Mouse (Mus musculus) lung, postnatal 0 days (tissue): ENCODE data around the gene Ubxn10. TPM values are rescaled to one million over a fixed set of nuclear protein-coding genes. Genes with fewer than 3 reads are reported as not detected.

Experiments
- ATAC-seq: fragments of 200-750 bp; cut with Nextera tagmentation; 2 replicates; pipeline ENCODE4 v1.8.0; 2017; ENCODE audit warnings: moderate library complexity
- DNase-seq: peaks from one replicate; pipeline ENCODE4 v3.0.0-alpha.2; 2016; ENCODE audit warnings: low spot score
- H3K27ac ChIP-seq: fragments of 300-500 bp; sonication (generic); 2 replicates; pipeline ENCODE4 v1.5.1; 2014; ENCODE audit warnings: antibody characterized with exemption, mild to moderate bottlenecking, low read length, mixed read lengths
- H3K27me3 ChIP-seq: fragments of 300-500 bp; sonication (generic); replicated peaks from 2 replicates; pipeline ENCODE4 v1.6.1; 2014; ENCODE audit warnings: low read length, mixed read lengths; ENCODE audit not compliant: insufficient read depth
- H3K36me3 ChIP-seq: fragments of 300-500 bp; sonication (generic); 2 replicates; pipeline ENCODE4 v1.6.1; 2014; ENCODE audit warnings: low read length, mixed read lengths; ENCODE audit not compliant: insufficient read depth
- H3K4me1 ChIP-seq: fragments of 300-500 bp; sonication (generic); 2 replicates; pipeline ENCODE4 v1.6.1; 2014; ENCODE audit warnings: antibody characterized with exemption, low read depth, low read length, mixed read lengths; ENCODE audit not compliant: insufficient read depth
- H3K4me2 ChIP-seq: fragments of 300-500 bp; sonication (generic); replicated peaks from 2 replicates; pipeline ENCODE4 v1.6.1; 2014; ENCODE audit warnings: low read depth, mild to moderate bottlenecking, low read length, moderate library complexity, mixed read lengths
- H3K4me3 ChIP-seq: fragments of 300-500 bp; sonication (generic); 2 replicates; pipeline ENCODE4 v1.5.1; 2014; ENCODE audit warnings: low read depth, low read length
- H3K9ac ChIP-seq: fragments of 300-500 bp; sonication (generic); replicated peaks from 2 replicates; pipeline ENCODE4 v1.6.1; 2014; ENCODE audit warnings: low read depth, mild to moderate bottlenecking
- H3K9me3 ChIP-seq: fragments of 300-500 bp; sonication (generic); 2 replicates; pipeline ENCODE4 v1.6.1; 2016; ENCODE audit warnings: low read length, mixed read lengths
- CTCF ChIP-seq: IDR thresholded peaks from 2 replicates; pipeline ENCODE4 v1.5.1; 2016; ENCODE audit warnings: antibody characterized with exemption, mild to moderate bottlenecking
- EP300 ChIP-seq: IDR thresholded peaks from 2 replicates; pipeline ENCODE4 v1.6.1; 2016; ENCODE audit warnings: antibody characterized with exemption, mild to moderate bottlenecking, control low read depth
- WGBS: fragments of 180-500 bp; shearing (Covaris S2); extraction: QIAGEN DNeasy Blood & Tissue Kit; methylation state at CpG from one replicate; pipeline ENCODE4 v1.1.7; 2014; 5-methylcytosine and 5-hydroxymethylcytosine counted together
- polyA plus RNA-seq: library from polyadenylated mRNA; unstranded; fragments of >200 nt; fragmentation: Nextera tagmentation; extraction: Ambion mirVana; gene quantifications from 2 replicates; pipeline ENCODE4 v1.2.1, GENCODE M21; 2015

Gene Ubxn10
- 10.1 and 11.7 TPM in 2 replicates for polyA plus RNA-seq

DNA sequence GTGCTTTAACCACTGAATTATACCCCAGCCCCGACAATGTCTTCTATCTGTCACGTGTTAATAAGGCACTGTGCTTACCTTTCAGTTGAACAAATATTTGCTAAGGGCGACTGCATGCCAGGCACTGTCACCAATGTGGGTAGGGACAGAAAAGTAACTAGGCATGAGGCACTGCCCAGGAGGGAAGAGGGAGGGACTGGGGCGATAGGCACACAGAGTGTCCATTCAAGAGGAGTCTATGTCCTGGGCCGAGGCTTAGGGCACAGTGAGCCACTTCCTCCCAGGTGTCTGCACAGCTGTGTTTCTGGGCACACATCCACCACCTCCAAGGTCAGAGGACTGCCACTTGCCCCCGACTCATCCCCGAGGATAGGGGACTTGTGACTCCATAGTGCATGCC is at the start of gene Ubxn10:
TSS of gene Ubxn10 (minus strand) at position 137 of the 400 bp plus-strand sequence.
- ATAC-seq (peak; percentile 93), DNase-seq (peak; percentile 67)
- Histone ChIP-seq H3K27me3 (no peaks in the 10 kb centered on the region), H3K9me3 (no peaks in the 10 kb centered on the region), H3K27ac (0 out of 2 replicates have a peak within 1 kb of the TSS, but pooled peaks have one; percentile 26), H3K9ac (no peak within 1 kb of the TSS), H3K36me3 (no peaks in the 10 kb centered on the region), H3K4me2 (no peak within 1 kb of the TSS), H3K4me3 (no peak within 1 kb of the TSS), H3K4me1 (peaks cover 7% of the 10 kb centered on the region; the same call in 1 of the 2 replicates)
- 33% methylated on average over 7 of the region's 7 CpGs for WGBS
- TF ChIP-seq CTCF, result no peak
- TF ChIP-seq EP300, result no peak

- H3K36me3 ChIP-seq, result no peaks in the 10 kb centered on the region
- no peak overlapping the region for H3K27ac ChIP-seq
- no peaks in the 10 kb centered on the region for H3K9me3 ChIP-seq
- 27% methylated on average over 4 of the region's 4 CpGs for WGBS
- no peaks in the 10 kb centered on the region for H3K27me3 ChIP-seq
- no peak overlapping the region for H3K4me2 ChIP-seq
- H3K4me1 ChIP-seq, result peaks cover 4% of the 10 kb centered on the region; the same call in 1 of the 2 replicates
- ATAC-seq (no peak), DNase-seq (no peak)
- H3K4me3 ChIP-seq, result no peak overlapping the region
- no peak overlapping the region for H3K9ac ChIP-seq
- no peak for TF ChIP-seq CTCF
- TF ChIP-seq EP300, result no peak
Observed at GRCm38 (mm10) chr4:138786141-138786540, 49.2 kb upstream of the Ubxn10 start.

DNA sequence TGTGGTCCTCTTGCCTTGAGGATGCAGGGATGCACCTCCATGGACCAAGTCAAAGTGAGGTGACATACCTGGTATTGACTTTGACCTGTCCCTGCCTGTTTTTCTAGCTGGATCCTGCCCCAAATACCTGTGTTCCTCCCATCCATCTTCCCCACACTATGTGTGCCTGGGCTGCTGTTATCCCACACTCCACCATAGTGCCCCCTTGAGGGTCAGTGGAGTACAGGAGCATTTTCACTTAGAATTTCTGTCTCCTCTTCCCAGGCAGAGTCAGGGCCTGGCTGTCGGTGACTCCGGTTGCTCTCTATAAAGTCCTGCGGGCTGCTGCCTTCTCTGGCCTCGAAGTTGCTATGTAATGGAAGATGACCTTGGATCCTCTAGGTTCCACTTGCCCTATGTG is 48.8 kb upstream of the Ubxn10 start:
- Histone ChIP-seq H3K9ac (no peak overlapping the region), H3K27me3 (no peaks in the 10 kb centered on the region), H3K27ac (no peak overlapping the region), H3K36me3 (no peaks in the 10 kb centered on the region), H3K4me1 (peaks cover 4% of the 10 kb centered on the region; the same call in 1 of the 2 replicates), H3K4me3 (no peak overlapping the region), H3K4me2 (no peak overlapping the region), H3K9me3 (no peaks in the 10 kb centered on the region)
- 63% methylated on average over 4 of the region's 4 CpGs for WGBS
- ATAC-seq (no peak), DNase-seq (no peak)
- TF ChIP-seq EP300, result no peak
- peak; percentile 49 for TF ChIP-seq CTCF

DNA sequence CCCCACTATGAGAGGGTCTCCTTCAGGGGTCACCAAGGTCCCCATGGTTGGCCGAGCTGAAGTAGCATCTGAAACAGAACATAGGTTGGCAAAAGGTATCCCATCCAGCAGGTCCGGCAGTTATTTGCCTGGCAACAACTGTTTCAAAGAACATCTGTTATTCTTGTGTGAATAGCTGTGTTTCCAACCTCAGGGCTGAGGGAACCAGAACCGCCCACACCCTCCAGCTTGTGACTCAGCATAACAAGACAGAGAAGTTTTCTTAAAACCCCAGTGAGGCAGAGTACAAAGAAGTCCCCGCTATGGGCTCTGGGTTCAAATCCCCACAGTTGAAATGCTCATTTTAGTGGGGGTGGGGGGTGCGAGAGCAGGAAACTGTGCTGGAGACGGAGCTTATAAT is 45.1 kb upstream of the Ubxn10 start:
- H3K36me3 ChIP-seq, result no peaks in the 10 kb centered on the region
- H3K9ac ChIP-seq, result no peak overlapping the region
- no peak overlapping the region for H3K4me3 ChIP-seq
- peaks cover 4% of the 10 kb centered on the region; the same call in 1 of the 2 replicates for H3K4me1 ChIP-seq
- no peak for ATAC-seq
- no peak for DNase-seq
- H3K4me2 ChIP-seq, result no peak overlapping the region
- no peak overlapping the region for H3K27ac ChIP-seq
- H3K27me3 ChIP-seq, result no peaks in the 10 kb centered on the region
- 77% methylated on average over 6 of the region's 6 CpGs for WGBS
- TF ChIP-seq CTCF (no peak), EP300 (no peak)
- no peaks in the 10 kb centered on the region for H3K9me3 ChIP-seq

DNA sequence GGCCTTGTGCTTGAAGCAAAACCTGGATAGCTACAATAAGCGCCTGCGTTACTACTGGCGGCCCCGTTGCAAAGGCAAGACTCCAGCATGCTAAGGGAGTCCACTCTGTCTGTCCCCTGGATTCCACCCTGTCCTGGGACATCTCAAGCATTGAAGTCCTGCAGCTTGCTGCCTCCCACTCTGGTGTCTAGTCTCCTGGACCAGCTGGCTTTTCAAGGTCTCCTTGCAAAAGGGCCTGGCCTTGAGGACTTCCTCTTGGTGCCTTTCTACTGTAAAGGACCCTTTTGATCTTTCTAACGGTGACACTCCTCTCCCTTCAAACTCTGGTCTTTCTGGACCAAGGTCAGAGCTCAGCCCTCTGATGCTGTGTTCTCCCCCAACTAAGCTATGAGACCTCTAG is 43.3 kb upstream of the Ubxn10 start:
- Histone ChIP-seq H3K27me3 (no peaks in the 10 kb centered on the region), H3K4me1 (peaks cover 4% of the 10 kb centered on the region; the same call in 1 of the 2 replicates), H3K4me3 (no peak overlapping the region), H3K9ac (no peak overlapping the region), H3K36me3 (no peaks in the 10 kb centered on the region), H3K9me3 (no peaks in the 10 kb centered on the region), H3K4me2 (no peak overlapping the region), H3K27ac (no peak overlapping the region)
- ATAC-seq, result no peak
- TF ChIP-seq EP300 (no peak), CTCF (no peak)
- 81% methylated on average over 5 of the region's 5 CpGs for WGBS
- no peak for DNase-seq

DNA sequence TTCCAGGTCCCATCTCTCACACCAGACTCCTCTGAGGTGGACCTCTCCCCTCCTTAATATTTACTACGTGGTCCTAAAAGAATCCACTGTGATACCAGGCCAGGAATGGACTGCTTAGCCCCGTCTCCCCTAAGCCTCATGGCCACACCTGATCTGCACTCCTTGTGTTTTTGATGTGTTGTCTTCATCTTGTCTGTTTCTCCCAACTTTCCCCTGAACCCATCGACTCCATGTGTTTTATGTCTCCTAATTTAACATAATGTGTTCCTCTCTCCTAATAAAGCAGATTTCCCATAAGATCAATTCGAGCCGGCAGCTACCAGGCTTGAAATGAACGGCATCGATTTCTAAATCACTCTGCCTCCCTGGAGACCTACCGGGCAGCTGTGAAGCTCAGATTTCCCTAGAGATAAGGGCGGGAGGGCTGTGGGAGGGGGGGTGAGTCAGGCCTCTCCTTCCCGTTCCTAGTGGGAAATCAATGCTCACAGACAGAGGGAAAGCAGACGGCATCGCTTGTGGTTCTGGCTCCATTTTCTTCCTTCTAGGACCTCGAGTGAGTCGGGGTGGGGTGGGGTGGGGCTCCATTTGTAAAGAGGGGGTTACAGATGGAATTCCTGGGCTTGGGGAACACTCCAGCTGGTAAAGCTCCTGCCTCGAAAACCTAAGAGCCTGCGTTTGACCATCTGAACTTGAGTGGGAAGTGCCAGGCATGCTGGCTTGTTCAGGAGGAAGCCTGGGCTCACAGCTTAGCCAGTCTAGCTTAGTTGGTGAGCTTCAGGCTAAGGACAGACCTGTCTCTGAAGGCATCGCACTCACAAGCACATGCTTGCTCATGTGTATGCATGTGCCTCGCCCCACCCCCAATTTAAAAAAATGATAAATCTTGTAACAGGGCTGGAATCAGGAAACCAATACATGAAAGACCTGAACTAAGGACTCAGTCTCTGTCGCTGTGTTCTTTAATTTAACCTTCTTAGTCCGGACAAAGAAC is 40.7 kb upstream of the Ubxn10 start:
- Histone ChIP-seq H3K36me3 (no peaks in the 10 kb centered on the region), H3K4me1 (no peaks in the 10 kb centered on the region), H3K4me2 (no peak overlapping the region), H3K27ac (no peak overlapping the region), H3K27me3 (no peaks in the 10 kb centered on the region), H3K4me3 (no peak overlapping the region), H3K9ac (no peak overlapping the region), H3K9me3 (no peaks in the 10 kb centered on the region)
- WGBS, result 36% methylated on average over 20 of the region's 20 CpGs
- TF ChIP-seq EP300 (no peak), CTCF (no peak)
- DNase-seq (peak; percentile 16), ATAC-seq (no peak)
